22 mouse cellular contexts compared by ENCODE assay signal in the genomic region with DNA sequence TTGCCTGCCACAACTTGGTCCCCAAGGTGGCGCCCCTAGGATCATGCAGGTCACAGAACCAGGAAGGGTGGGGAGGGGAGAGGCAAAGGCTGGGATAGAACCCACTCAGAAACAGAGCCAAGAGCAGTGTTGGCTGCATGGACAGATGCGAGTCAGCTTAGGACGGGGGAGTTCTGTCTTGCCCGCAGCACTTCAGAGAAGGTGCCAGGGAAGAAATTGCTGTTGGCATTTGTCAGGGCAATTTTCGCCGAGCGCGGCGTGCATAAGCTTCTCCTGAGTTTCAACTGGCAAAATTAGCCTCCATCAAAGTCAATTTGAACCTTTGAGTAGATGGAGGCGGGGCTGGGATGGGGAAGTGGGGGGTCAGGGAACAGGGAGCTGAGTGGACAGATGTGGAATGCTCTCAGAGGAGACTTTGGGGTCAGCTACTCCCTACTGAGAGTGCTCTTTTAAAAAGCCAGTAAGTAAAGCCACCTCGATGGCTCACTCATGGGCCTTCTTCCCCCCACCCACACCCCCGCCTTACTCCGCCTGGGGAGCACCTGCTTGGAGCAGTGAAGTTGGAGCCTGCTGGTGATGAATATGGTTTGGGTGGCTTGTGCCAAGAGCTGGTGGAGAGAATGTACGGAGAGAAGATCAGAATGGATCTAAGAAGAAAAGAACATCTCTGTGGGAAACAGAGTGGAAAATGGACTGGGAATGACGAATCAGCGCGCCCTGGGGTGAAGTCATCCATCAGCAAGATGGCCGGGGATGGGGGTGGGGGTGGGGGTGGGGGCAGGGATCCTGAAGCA. TPM values are rescaled to one million over a fixed set of nuclear protein-coding genes. Genes with fewer than 3 reads are reported as not detected.
DNase-seq lines count a peak whose midpoint lies in the region; ATAC-seq and TF ChIP-seq lines count a peak whose summit lies in the region.
"Had no signal": no experiment of that assay in that cellular context is flagged by ENCODE, and none has a peak within 500 bp of the region (broad histone marks: within the 10 kb centered on the region; RNA-seq: fewer than 3 reads in every experiment).

No protein-coding gene starts in this region.

- peak; percentile 80 for ATAC-seq in frontal cortex, adult (ENCODE audit: low TSS enrichment)
- ATAC-seq: activated CD4-positive, CD25-positive, alpha-beta regulatory T cell, adult 4 months; forebrain, embryonic 13.5 days; forebrain, embryonic 16.5 days; inflammation-experienced regulatory T-cells, adult 6 months; intestine, embryonic 16.5 days had no signal

- H3K27ac ChIP-seq in left cerebral cortex, adult 2 months = peak overlapping the region; percentile 59; the same call in 1 of the 2 replicates
- H3K27ac ChIP-seq: forebrain, embryonic 10.5 days; forebrain, embryonic 13.5 days; heart, embryonic 15.5 days had no signal

- no peak for TF ChIP-seq CTCF in left cerebral cortex, adult 2 months (IDR thresholded peaks at IDR 0.05)

- intact Hi-C loops in left cerebral cortex, adult 2 months (cut with DNase I) = no loop called here

- H3K4me3 ChIP-seq in left cerebral cortex, adult 2 months = no peak overlapping the region
- H3K4me3 ChIP-seq: forebrain, embryonic 10.5 days; forebrain, embryonic 13.5 days; heart, embryonic 12.5 days; heart, embryonic 15.5 days had no signal

- DNase-seq in cerebellum, adult 9-11 months = peak; percentile 51
- DNase-seq in cerebellum, postnatal 14 days = no peak
- no peak for DNase-seq in frontal cortex, postnatal 36 days (ENCODE audit: low spot score in 2 of 2)
- no peak for DNase-seq in left cerebral cortex, adult 2 months (ENCODE audit: extremely low spot score in 1 of 2, low spot score in 2 of 2)
- DNase-seq in left cerebral cortex, adult 11 months (ENCODE audit: low spot score) = no peak
- peak; percentile 82 for DNase-seq in brain, adult 2 months (ENCODE audit: low read depth, low spot score)
- no peak for DNase-seq in lung, adult 18-20 months
- DNase-seq: adrenal gland, adult 8-10 months; adrenal gland, postnatal 25 days; gastrocnemius, postnatal 25 days; heart, adult 18-20 months; heart, postnatal 10 days; heart, postnatal 36 days had no signal

RNA-seq across cellular contexts. Expression of a gene that starts 12.0 kb away (rescaled TPM):
- 10 to 100 TPM; 68.8 to 75.2 TPM for total RNA-seq in left cerebral cortex, adult 2 months (2021)

Comparison
In these comparisons a context has a peak if more than half of its experiments do, and no peak if none do; other contexts are left out.
1. DNase-seq: peak in cerebellum, adult 9-11 months (single experiment) and brain, adult 2 months (single experiment); none in cerebellum, postnatal 14 days (0 of 2), frontal cortex, postnatal 36 days (0 of 2), left cerebral cortex, adult 2 months (0 of 2), left cerebral cortex, adult 11 months (single experiment) and lung, adult 18-20 months (0 of 2).